Mouse (Mus musculus) small intestine, adult 2 months (tissue): ENCODE data around the gene Mien1.

Experiments used
- CTCF ChIP-seq: fragments of 200-500 bp; IDR thresholded peaks from 2 replicates; pipeline ENCODE4 v1.5.1; 2012; ENCODE audit warnings: low read depth, mild to moderate bottlenecking, control low read depth, inconsistent platforms, low read length, moderate library complexity, mixed read lengths; ENCODE audit not compliant: insufficient replicate concordance, insufficient read length; ENCODE audit errors: extremely low read depth
- POLR2A ChIP-seq: fragments of 200-500 bp; IDR thresholded peaks from 2 replicates; pipeline ENCODE4 v1.6.1; 2012; ENCODE audit warnings: low read depth, mild to moderate bottlenecking, control low read depth, inconsistent platforms, low read length, moderate library complexity

DNA sequence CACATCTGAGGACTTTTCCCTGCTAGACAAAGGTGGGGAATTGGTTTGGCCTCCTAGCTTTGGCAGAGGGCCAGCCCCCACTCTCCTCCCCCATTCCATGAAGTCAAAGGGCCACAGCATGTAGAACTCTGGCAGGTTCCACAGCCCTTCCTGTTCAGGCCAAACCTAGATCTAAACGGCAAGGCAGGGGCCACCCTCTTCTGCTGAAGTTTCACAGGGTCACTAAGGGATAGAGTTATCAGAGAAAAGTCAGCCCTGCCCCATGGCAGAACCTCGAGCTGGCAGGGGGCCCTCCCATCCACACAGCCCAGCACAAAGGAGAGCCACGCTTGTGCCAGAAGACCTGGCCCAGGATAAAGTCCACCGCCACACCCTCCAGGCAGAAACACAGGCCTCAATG lies 43.8 kb downstream of the Mien1 start:
- TF ChIP-seq CTCF (no peak), POLR2A (no peak)
